ENCODE assay signal across 31 mouse cellular contexts in genomic region chr7:86321323-86321722, GRCm38 (mm10). TPM values are rescaled to one million over a fixed set of nuclear protein-coding genes. Genes with fewer than 3 reads are reported as not detected.
A peak's percentile ranks its signal among the peaks of the same experiment; 100 is the strongest.
DNase-seq lines count a peak whose midpoint lies in the region; ATAC-seq and TF ChIP-seq lines count a peak whose summit lies in the region.
"Had no signal": no experiment of that assay in that cellular context is flagged by ENCODE, and none has a peak within 500 bp of the region (broad histone marks: within the 10 kb centered on the region; RNA-seq: fewer than 3 reads in every experiment).

No protein-coding gene starts in this region.

- H3K36me3 ChIP-seq in hindbrain, embryonic 15.5 days, result no peaks in the 10 kb centered on the region
- H3K36me3 ChIP-seq in hindbrain, embryonic 10.5 days, result no peaks in the 10 kb centered on the region
- no peaks in the 10 kb centered on the region for H3K36me3 ChIP-seq in hindbrain, postnatal 0 days (ENCODE audit: insufficient read depth, low read length)
- H3K36me3 ChIP-seq in hindbrain, embryonic 11.5 days (ENCODE audit: control insufficient read depth, insufficient read depth, low read length), result no peaks in the 10 kb centered on the region
- H3K36me3 ChIP-seq in intestine, embryonic 16.5 days (ENCODE audit: control insufficient read depth, insufficient read depth, low read length), result no peaks in the 10 kb centered on the region
- H3K36me3 ChIP-seq: embryonic facial prominence, embryonic 13.5 days; embryonic facial prominence, embryonic 15.5 days; forebrain, embryonic 10.5 days; forebrain, embryonic 12.5 days had no signal

- no peaks in the 10 kb centered on the region for H3K9me3 ChIP-seq in hindbrain, embryonic 15.5 days
- H3K9me3 ChIP-seq in hindbrain, embryonic 10.5 days, result no peaks in the 10 kb centered on the region
- H3K9me3 ChIP-seq in hindbrain, postnatal 0 days (ENCODE audit: low read length), result no peaks in the 10 kb centered on the region
- H3K9me3 ChIP-seq in hindbrain, embryonic 11.5 days (ENCODE audit: control insufficient read depth, low read length), result no peaks in the 10 kb centered on the region
- H3K9me3 ChIP-seq in intestine, embryonic 16.5 days (ENCODE audit: control insufficient read depth, low read length), result no peaks in the 10 kb centered on the region
- H3K9me3 ChIP-seq: embryonic facial prominence, embryonic 13.5 days; embryonic facial prominence, embryonic 15.5 days; forebrain, embryonic 10.5 days; forebrain, embryonic 12.5 days had no signal

- no peaks in the 10 kb centered on the region for H3K27me3 ChIP-seq in hindbrain, embryonic 15.5 days
- no peaks in the 10 kb centered on the region for H3K27me3 ChIP-seq in hindbrain, embryonic 10.5 days (ENCODE audit: insufficient read depth, poor library complexity, severe bottlenecking)
- no peaks in the 10 kb centered on the region for H3K27me3 ChIP-seq in hindbrain, postnatal 0 days (ENCODE audit: insufficient read depth, low read length)
- no peaks in the 10 kb centered on the region for H3K27me3 ChIP-seq in hindbrain, embryonic 11.5 days (ENCODE audit: control insufficient read depth, insufficient read depth, low read length)
- H3K27me3 ChIP-seq in intestine, embryonic 16.5 days (replicated peaks; ENCODE audit: control insufficient read depth, insufficient read depth, low read length), result no peaks in the 10 kb centered on the region
- H3K27me3 ChIP-seq: embryonic facial prominence, embryonic 13.5 days; embryonic facial prominence, embryonic 15.5 days; forebrain, embryonic 12.5 days had no signal

- no peak overlapping the region for H3K4me3 ChIP-seq in hindbrain, embryonic 15.5 days
- H3K4me3 ChIP-seq in hindbrain, embryonic 10.5 days, result no peak overlapping the region
- no peak overlapping the region for H3K4me3 ChIP-seq in hindbrain, postnatal 0 days (ENCODE audit: low read length)
- H3K4me3 ChIP-seq in hindbrain, embryonic 11.5 days (ENCODE audit: low read depth, low read length), result no peak overlapping the region
- no peak overlapping the region for H3K4me3 ChIP-seq in intestine, embryonic 16.5 days (ENCODE audit: low read length)
- H3K4me3 ChIP-seq: embryonic facial prominence, embryonic 13.5 days; embryonic facial prominence, embryonic 15.5 days; erythroblast, embryonic 14.5 days; forebrain, embryonic 10.5 days; forebrain, embryonic 12.5 days had no signal

- peak; percentile 68 for ATAC-seq in hindbrain, embryonic 15.5 days (ENCODE audit: low FRiP score, low read depth)
- no peak for ATAC-seq in hindbrain, postnatal 0 days
- no peak for ATAC-seq in hindbrain, embryonic 11.5 days (ENCODE audit: low FRiP score)
- peak; percentile 42 to 75; a peak in 3 of 4 replicates for ATAC-seq in hematopoietic stem cell, adult 5-6 weeks (replicated peaks in 1 of 2; ENCODE audit: insufficient read depth in 1 of 2, low FRiP score in 2 of 2, low TSS enrichment in 1 of 2, low read depth in 1 of 2, poor library complexity in 2 of 2, severe bottlenecking in 2 of 2)
- ATAC-seq in intestine, embryonic 16.5 days, result no peak
- ATAC-seq: forebrain, embryonic 14.5 days; forebrain, embryonic 16.5 days had no signal

- H3K27ac ChIP-seq in hindbrain, embryonic 15.5 days (replicated peaks), result no peak overlapping the region
- no peak overlapping the region for H3K27ac ChIP-seq in hindbrain, embryonic 10.5 days
- H3K27ac ChIP-seq in hindbrain, postnatal 0 days, result no peak overlapping the region
- no peak overlapping the region for H3K27ac ChIP-seq in hindbrain, embryonic 11.5 days (ENCODE audit: low read depth, low read length)
- no peak overlapping the region for H3K27ac ChIP-seq in intestine, embryonic 16.5 days (ENCODE audit: low read length)
- H3K27ac ChIP-seq: embryonic facial prominence, embryonic 13.5 days; embryonic facial prominence, embryonic 15.5 days; forebrain, embryonic 10.5 days; forebrain, embryonic 12.5 days had no signal

- no peak overlapping the region for H3K9ac ChIP-seq in hindbrain, embryonic 15.5 days
- no peak overlapping the region for H3K9ac ChIP-seq in hindbrain, postnatal 0 days (replicated peaks; ENCODE audit: low read length)
- no peak overlapping the region for H3K9ac ChIP-seq in hindbrain, embryonic 11.5 days (ENCODE audit: low read depth, low read length)
- no peak overlapping the region for H3K9ac ChIP-seq in intestine, embryonic 16.5 days (ENCODE audit: low read depth, low read length)
- H3K9ac ChIP-seq: embryonic facial prominence, embryonic 13.5 days; embryonic facial prominence, embryonic 15.5 days; forebrain, embryonic 12.5 days had no signal

- no peak for TF ChIP-seq CTCF in hindbrain, postnatal 0 days (IDR thresholded peaks at IDR 0.05; ENCODE audit: low read depth)

- no peak overlapping the region for H3K4me2 ChIP-seq in hindbrain, embryonic 15.5 days
- no peak overlapping the region for H3K4me2 ChIP-seq in hindbrain, postnatal 0 days (ENCODE audit: low read depth, low read length)
- no peak overlapping the region for H3K4me2 ChIP-seq in hindbrain, embryonic 11.5 days (replicated peaks; ENCODE audit: low read depth, low read length)
- H3K4me2 ChIP-seq in intestine, embryonic 16.5 days (ENCODE audit: low read depth, low read length), result no peak overlapping the region
- H3K4me2 ChIP-seq: embryonic facial prominence, embryonic 13.5 days; embryonic facial prominence, embryonic 15.5 days; forebrain, embryonic 12.5 days had no signal

- no peaks in the 10 kb centered on the region for H3K4me1 ChIP-seq in hindbrain, embryonic 15.5 days (replicated peaks)
- H3K4me1 ChIP-seq in hindbrain, embryonic 10.5 days (replicated peaks), result no peaks in the 10 kb centered on the region
- H3K4me1 ChIP-seq in hindbrain, postnatal 0 days (ENCODE audit: insufficient read depth, low read length), result no peaks in the 10 kb centered on the region
- no peaks in the 10 kb centered on the region for H3K4me1 ChIP-seq in hindbrain, embryonic 11.5 days (replicated peaks; ENCODE audit: control insufficient read depth, insufficient read depth, low read length)
- no peaks in the 10 kb centered on the region for H3K4me1 ChIP-seq in intestine, embryonic 16.5 days (ENCODE audit: control insufficient read depth, insufficient read depth, low read length)
- H3K4me1 ChIP-seq: embryonic facial prominence, embryonic 13.5 days; embryonic facial prominence, embryonic 15.5 days; forebrain, embryonic 10.5 days; forebrain, embryonic 12.5 days had no signal

- no peak for DNase-seq in hindbrain, embryonic 10.5 days (ENCODE audit: low spot score)
- peak; percentile 5 for DNase-seq in hindbrain, postnatal 0 days (ENCODE audit: low spot score)
- DNase-seq in hindbrain, embryonic 11.5 days (ENCODE audit: low spot score), result no peak
- peak; percentile 70 for DNase-seq in 416B (ENCODE audit: low read depth)
- DNase-seq: adrenal gland, adult 8-10 months; adrenal gland, postnatal 14 days; adrenal gland, postnatal 36 days; cerebellum, adult 11 months; cerebellum, adult 18-20 months; cerebellum, adult 8-10 months; cerebellum, adult 9-11 months; cerebellum, postnatal 14 days; cerebellum, postnatal 36 days; embryo, embryonic 11 days had no signal

- WGBS in hindbrain, embryonic 15.5 days, result 94% methylated on average over 2 of the region's 2 CpGs
- WGBS in hindbrain, embryonic 10.5 days, result 91% methylated on average over 2 of the region's 2 CpGs
- 84% methylated on average over 2 of the region's 2 CpGs for WGBS in hindbrain, postnatal 0 days
- 98% methylated on average over 2 of the region's 2 CpGs for WGBS in hindbrain, embryonic 11.5 days
- 81% methylated on average over 2 of the region's 2 CpGs for WGBS in intestine, embryonic 16.5 days

RNA-seq across cellular contexts. Expression of gene Olfr308, which starts 4.1 kb away (rescaled TPM):
- not detected in 2 replicates for polyA plus RNA-seq in hindbrain, embryonic 15.5 days (2015; fragmentation: Nextera tagmentation; extraction: Ambion mirVana)
- polyA plus RNA-seq in hindbrain, embryonic 10.5 days (2016; fragmentation: Nextera tagmentation; extraction: Ambion mirVana), result not detected in 2 replicates
- not detected in 2 replicates for total RNA-seq in hindbrain, postnatal 0 days (2014; rRNA removed)
- not detected in 2 replicates for polyA plus RNA-seq in hindbrain, postnatal 0 days (2015; fragmentation: Nextera tagmentation; extraction: Ambion mirVana)
- not detected in 2 replicates for polyA plus RNA-seq in hindbrain, embryonic 11.5 days (2014; fragmentation: Nextera tagmentation; extraction: Ambion mirVana)
- not detected in 2 replicates for total RNA-seq in hematopoietic stem cell, adult 5-6 weeks (2017)
- polyA plus RNA-seq in intestine, embryonic 16.5 days (2015; fragmentation: Nextera tagmentation; extraction: Ambion mirVana), result not detected in 2 replicates
- total RNA-seq: adrenal gland, adult 18-20 months; adrenal gland, adult 8-10 months; adrenal gland, postnatal 14 days; adrenal gland, postnatal 36 days; common myeloid progenitor, adult 5-6 weeks; ES-E14; MEL had no signal
- polyA plus RNA-seq: brain, embryonic 14.5 days; C2C12; embryonic facial prominence, embryonic 11.5 days; embryonic facial prominence, embryonic 13.5 days; embryonic facial prominence, embryonic 15.5 days; erythroblast, embryonic 14.5 days; forebrain, embryonic 10.5 days; forebrain, embryonic 12.5 days; forebrain, embryonic 14.5 days; forebrain, embryonic 16.5 days had no signal

RNA-seq across cellular contexts. Expression of gene Olfr309, which starts 7.8 kb away (rescaled TPM):
- polyA plus RNA-seq in hindbrain, embryonic 15.5 days (2015; fragmentation: Nextera tagmentation; extraction: Ambion mirVana), result not detected in 2 replicates
- not detected in 2 replicates for polyA plus RNA-seq in hindbrain, embryonic 10.5 days (2016; fragmentation: Nextera tagmentation; extraction: Ambion mirVana)
- not detected in 2 replicates for total RNA-seq in hindbrain, postnatal 0 days (2014; rRNA removed)
- polyA plus RNA-seq in hindbrain, postnatal 0 days (2015; fragmentation: Nextera tagmentation; extraction: Ambion mirVana), result not detected in 2 replicates
- polyA plus RNA-seq in hindbrain, embryonic 11.5 days (2014; fragmentation: Nextera tagmentation; extraction: Ambion mirVana), result not detected in 2 replicates
- not detected in 2 replicates for total RNA-seq in hematopoietic stem cell, adult 5-6 weeks (2017)
- polyA plus RNA-seq in intestine, embryonic 16.5 days (2015; fragmentation: Nextera tagmentation; extraction: Ambion mirVana), result not detected in 2 replicates
- total RNA-seq: adrenal gland, adult 18-20 months; adrenal gland, adult 8-10 months; adrenal gland, postnatal 14 days; adrenal gland, postnatal 36 days; common myeloid progenitor, adult 5-6 weeks; ES-E14; MEL had no signal
- polyA plus RNA-seq: brain, embryonic 14.5 days; C2C12; embryonic facial prominence, embryonic 11.5 days; embryonic facial prominence, embryonic 13.5 days; erythroblast, embryonic 14.5 days; forebrain, embryonic 10.5 days; forebrain, embryonic 12.5 days; forebrain, embryonic 14.5 days; forebrain, embryonic 16.5 days had no signal

RNA-seq across cellular contexts. Expression of gene Olfr307, which starts 16.1 kb away (rescaled TPM):
- polyA plus RNA-seq in hindbrain, embryonic 15.5 days (2015; fragmentation: Nextera tagmentation; extraction: Ambion mirVana), result not detected in 2 replicates
- not detected in 2 replicates for polyA plus RNA-seq in hindbrain, embryonic 10.5 days (2016; fragmentation: Nextera tagmentation; extraction: Ambion mirVana)
- total RNA-seq in hindbrain, postnatal 0 days (2014; rRNA removed), result not detected in 2 replicates
- polyA plus RNA-seq in hindbrain, postnatal 0 days (2015; fragmentation: Nextera tagmentation; extraction: Ambion mirVana), result not detected in 2 replicates
- not detected in 2 replicates for polyA plus RNA-seq in hindbrain, embryonic 11.5 days (2014; fragmentation: Nextera tagmentation; extraction: Ambion mirVana)
- not detected in 2 replicates for total RNA-seq in hematopoietic stem cell, adult 5-6 weeks (2017)
- polyA plus RNA-seq in intestine, embryonic 16.5 days (2015; fragmentation: Nextera tagmentation; extraction: Ambion mirVana), result not detected in 2 replicates
- total RNA-seq: adrenal gland, adult 18-20 months; adrenal gland, adult 8-10 months; adrenal gland, postnatal 14 days; adrenal gland, postnatal 36 days; common myeloid progenitor, adult 5-6 weeks; MEL had no signal
- polyA plus RNA-seq: brain, embryonic 14.5 days; C2C12; embryonic facial prominence, embryonic 11.5 days; embryonic facial prominence, embryonic 13.5 days; embryonic facial prominence, embryonic 15.5 days; erythroblast, embryonic 14.5 days; forebrain, embryonic 10.5 days; forebrain, embryonic 12.5 days; forebrain, embryonic 14.5 days; forebrain, embryonic 16.5 days had no signal

RNA-seq across cellular contexts. Expression of gene Olfr310, which starts 44.4 kb away (rescaled TPM):
- polyA plus RNA-seq in hindbrain, embryonic 15.5 days (2015; fragmentation: Nextera tagmentation; extraction: Ambion mirVana), result not detected in 2 replicates
- polyA plus RNA-seq in hindbrain, embryonic 10.5 days (2016; fragmentation: Nextera tagmentation; extraction: Ambion mirVana), result not detected in 2 replicates
- not detected in 2 replicates for total RNA-seq in hindbrain, postnatal 0 days (2014; rRNA removed)
- not detected in 2 replicates for polyA plus RNA-seq in hindbrain, postnatal 0 days (2015; fragmentation: Nextera tagmentation; extraction: Ambion mirVana)
- polyA plus RNA-seq in hindbrain, embryonic 11.5 days (2014; fragmentation: Nextera tagmentation; extraction: Ambion mirVana), result not detected in 2 replicates
- not detected in 2 replicates for total RNA-seq in hematopoietic stem cell, adult 5-6 weeks (2017)
- not detected in 2 replicates for polyA plus RNA-seq in intestine, embryonic 16.5 days (2015; fragmentation: Nextera tagmentation; extraction: Ambion mirVana)
- total RNA-seq: adrenal gland, adult 18-20 months; adrenal gland, adult 8-10 months; adrenal gland, postnatal 14 days; adrenal gland, postnatal 36 days; common myeloid progenitor, adult 5-6 weeks; ES-E14; MEL had no signal
- polyA plus RNA-seq: brain, embryonic 14.5 days; C2C12; embryonic facial prominence, embryonic 11.5 days; embryonic facial prominence, embryonic 13.5 days; erythroblast, embryonic 14.5 days; forebrain, embryonic 10.5 days; forebrain, embryonic 12.5 days; forebrain, embryonic 14.5 days; forebrain, embryonic 16.5 days had no signal

RNA-seq across cellular contexts. Expression of gene Olfr305, which starts 45.4 kb away (rescaled TPM):
- polyA plus RNA-seq in hindbrain, embryonic 15.5 days (2015; fragmentation: Nextera tagmentation; extraction: Ambion mirVana), result not detected in 2 replicates
- polyA plus RNA-seq in hindbrain, embryonic 10.5 days (2016; fragmentation: Nextera tagmentation; extraction: Ambion mirVana), result not detected in 2 replicates
- not detected in 2 replicates for total RNA-seq in hindbrain, postnatal 0 days (2014; rRNA removed)
- not detected in 2 replicates for polyA plus RNA-seq in hindbrain, postnatal 0 days (2015; fragmentation: Nextera tagmentation; extraction: Ambion mirVana)
- polyA plus RNA-seq in hindbrain, embryonic 11.5 days (2014; fragmentation: Nextera tagmentation; extraction: Ambion mirVana), result not detected in 2 replicates
- not detected in 2 replicates for total RNA-seq in hematopoietic stem cell, adult 5-6 weeks (2017)
- polyA plus RNA-seq in intestine, embryonic 16.5 days (2015; fragmentation: Nextera tagmentation; extraction: Ambion mirVana), result not detected in 2 replicates
- total RNA-seq: adrenal gland, adult 18-20 months; adrenal gland, adult 8-10 months; adrenal gland, postnatal 14 days; adrenal gland, postnatal 36 days; common myeloid progenitor, adult 5-6 weeks; ES-E14; MEL had no signal
- polyA plus RNA-seq: brain, embryonic 14.5 days; C2C12; embryonic facial prominence, embryonic 11.5 days; embryonic facial prominence, embryonic 13.5 days; embryonic facial prominence, embryonic 15.5 days; erythroblast, embryonic 14.5 days; forebrain, embryonic 10.5 days; forebrain, embryonic 12.5 days; forebrain, embryonic 14.5 days; forebrain, embryonic 16.5 days had no signal

Comparison
In these comparisons a context has a peak if more than half of its experiments do, and no peak if none do; other contexts are left out.
1. ATAC-seq: peak in hindbrain, embryonic 15.5 days (single experiment) and hematopoietic stem cell, adult 5-6 weeks (2 of 2); none in hindbrain, postnatal 0 days (single experiment), hindbrain, embryonic 11.5 days (single experiment) and intestine, embryonic 16.5 days (single experiment).
2. DNase-seq: peak in hindbrain, postnatal 0 days (single experiment) and 416B (single experiment); none in hindbrain, embryonic 10.5 days (single experiment) and hindbrain, embryonic 11.5 days (single experiment).